Mouse (Mus musculus): ENCODE measurements around the gene Pitpnm3.

Pitpnm3 gene

DNA sequence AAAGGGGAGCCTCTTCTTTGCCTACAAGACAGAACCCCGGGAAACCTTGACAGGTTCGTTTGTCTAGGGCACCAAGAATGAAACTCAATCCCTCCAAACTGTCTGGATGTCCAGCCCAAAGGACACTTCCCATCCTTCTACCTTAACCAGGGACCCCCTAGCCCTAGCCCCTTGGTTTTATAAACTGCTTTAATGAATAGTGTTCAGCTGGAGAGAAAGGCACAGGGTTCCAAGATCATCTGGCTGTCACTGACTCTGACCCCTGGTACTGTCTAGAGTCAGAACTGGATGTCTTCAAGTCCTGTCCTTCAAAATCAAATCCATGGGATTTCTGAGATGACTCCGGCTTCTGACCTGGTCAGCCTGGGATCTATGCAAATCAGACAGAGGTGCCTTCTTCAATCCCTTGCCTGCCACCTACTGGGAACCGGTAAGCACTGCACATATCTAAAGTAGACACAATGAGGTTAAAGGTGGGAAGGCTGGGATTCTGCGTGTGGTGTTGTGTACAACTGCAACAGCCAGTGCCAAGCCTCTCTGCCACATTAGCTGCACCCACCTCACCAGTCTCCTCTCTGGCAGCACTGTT lies 111.3 kb downstream of the Pitpnm3 start:
- DNase-seq (ENCODE audit: extremely low spot score, low read depth, low spot score): peak; percentile 41

DNA sequence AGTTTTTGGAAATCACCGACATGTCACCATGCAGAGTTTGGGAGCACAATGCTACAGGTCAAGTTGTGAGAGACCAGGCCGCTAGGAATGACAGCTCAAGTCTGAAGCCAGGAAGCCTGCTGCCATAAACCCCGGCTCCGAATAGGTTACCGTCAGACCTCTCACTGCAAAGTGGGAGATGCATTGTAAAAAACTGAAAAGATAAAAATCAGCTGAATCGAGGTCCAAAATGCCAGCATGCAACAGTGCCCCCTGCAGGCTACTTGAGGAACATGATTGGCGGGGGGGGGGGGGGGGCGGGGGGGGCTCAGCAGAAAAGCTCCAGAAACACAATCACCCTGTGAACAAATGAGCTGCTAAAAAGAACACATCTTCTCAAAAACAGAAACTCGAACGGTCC lies 112.0 kb downstream of the Pitpnm3 start:
- no peak for DNase-seq (ENCODE audit: extremely low spot score, low read depth, low spot score)

DNA sequence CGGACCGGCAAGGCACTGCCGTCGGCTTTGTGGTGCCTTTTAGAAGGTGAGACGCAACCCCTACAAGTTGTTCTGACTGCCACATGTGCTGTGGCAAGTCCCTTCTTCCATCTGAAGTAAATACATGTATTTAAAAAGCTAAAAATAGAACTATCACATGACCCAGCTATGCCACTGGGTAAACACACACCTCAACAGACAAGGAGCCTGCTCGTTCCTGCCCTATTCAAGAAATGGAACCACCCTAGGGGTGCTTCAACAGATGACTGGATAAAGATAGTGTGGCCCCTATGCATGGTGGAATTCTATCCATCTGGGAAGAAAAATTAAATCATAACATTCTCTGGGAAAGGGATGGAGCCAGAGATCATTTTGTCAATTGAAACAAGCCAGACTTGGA lies 112.8 kb downstream of the Pitpnm3 start:
- DNase-seq (ENCODE audit: extremely low spot score, low read depth, low spot score): no peak

DNA sequence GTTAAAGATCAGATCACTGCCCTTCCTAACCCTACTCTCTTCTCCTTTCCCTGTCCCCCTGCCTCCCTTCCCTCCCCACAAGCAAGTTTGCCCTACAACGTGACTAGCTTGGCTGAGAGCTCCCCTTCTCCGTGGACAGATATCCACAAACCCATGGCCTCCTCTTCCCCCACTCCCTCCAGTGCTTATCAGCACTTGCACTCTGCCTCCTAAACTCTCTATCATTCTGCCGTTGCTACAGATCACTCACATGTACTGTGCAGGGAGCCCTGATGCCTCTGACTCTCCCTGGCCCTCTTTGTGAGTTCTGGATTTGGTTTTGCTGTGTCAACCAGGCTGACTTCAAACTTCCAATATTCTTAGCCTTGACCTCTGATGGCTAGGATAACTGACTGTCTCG lies 114.6 kb downstream of the Pitpnm3 start:
- no peak for DNase-seq (ENCODE audit: extremely low spot score, low read depth, low spot score)

DNA sequence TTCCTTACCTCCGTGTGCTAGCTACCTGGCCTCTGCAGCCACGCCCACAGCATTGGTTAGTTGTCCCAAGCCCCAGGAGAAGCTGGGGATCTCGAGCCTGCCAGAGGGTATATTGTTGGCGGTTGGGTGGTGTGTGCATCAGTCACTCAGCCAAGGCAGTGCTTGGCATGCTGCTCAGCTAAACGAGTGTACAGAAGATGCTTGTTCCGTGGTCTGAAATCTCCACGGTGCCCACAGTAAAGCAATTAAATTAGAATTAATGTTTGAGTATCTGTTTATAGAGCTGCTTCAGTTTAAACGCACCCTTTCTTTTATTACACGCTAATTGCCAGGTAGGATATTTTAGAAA lies 118.4 kb downstream of the Pitpnm3 start:
- no peak for DNase-seq (ENCODE audit: extremely low spot score, low read depth, low spot score)

DNA sequence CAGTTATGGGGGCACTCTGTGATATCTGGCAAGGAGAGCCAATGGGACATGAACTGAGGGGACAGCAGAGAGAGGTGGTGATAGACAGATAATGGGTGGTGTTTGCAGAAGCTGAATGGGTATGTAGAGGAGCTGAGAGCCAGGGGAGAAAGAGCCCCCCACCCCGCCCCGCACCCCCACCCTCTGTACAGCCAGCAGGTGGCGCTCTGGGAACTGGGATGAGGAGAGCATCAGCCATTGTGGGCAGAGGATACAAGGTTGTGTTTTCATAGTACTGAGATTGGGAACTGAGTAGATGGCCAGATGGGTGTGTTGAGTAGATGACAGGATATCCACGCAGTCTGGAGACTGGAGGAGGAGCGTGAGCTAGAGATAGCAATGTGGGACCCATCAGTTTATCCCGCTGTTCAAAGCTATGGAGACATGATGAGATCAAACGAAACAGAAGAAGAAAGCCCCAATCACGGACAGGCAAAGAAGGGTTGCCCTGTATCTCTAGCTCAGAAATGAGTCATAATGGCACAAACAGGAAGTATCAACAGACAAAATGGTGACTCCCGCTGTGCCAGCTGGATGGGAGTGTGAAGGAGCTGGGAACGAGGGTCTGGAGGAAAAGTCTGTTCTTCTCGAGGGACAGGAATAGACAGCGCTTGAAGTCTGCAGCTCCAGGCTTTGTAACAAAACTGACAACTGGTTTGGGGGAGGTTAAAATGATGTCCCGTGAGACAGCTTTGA lies 118.9 kb downstream of the Pitpnm3 start:
- DNase-seq (ENCODE audit: extremely low spot score, low read depth, low spot score): no peak

DNA sequence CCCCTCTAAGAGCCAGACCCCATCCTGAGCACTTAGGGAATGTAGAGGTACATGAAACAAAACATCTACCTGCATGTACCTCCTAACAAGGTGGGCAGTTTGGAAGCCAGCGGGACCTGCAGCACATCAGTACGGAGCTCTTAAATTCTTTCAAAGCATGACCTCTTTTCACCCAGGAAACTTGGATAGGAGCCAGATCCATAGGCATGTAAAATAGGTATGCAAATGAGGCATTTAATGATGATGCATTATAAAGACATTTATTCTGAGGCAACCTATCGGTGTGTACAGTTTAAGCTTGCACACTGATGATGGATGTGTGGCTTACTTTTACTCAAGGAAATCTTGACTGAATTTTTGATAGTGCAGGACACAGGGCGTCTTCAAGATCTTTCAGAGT lies 120.9 kb downstream of the Pitpnm3 start:
- DNase-seq (ENCODE audit: extremely low spot score, low read depth, low spot score): no peak

DNA sequence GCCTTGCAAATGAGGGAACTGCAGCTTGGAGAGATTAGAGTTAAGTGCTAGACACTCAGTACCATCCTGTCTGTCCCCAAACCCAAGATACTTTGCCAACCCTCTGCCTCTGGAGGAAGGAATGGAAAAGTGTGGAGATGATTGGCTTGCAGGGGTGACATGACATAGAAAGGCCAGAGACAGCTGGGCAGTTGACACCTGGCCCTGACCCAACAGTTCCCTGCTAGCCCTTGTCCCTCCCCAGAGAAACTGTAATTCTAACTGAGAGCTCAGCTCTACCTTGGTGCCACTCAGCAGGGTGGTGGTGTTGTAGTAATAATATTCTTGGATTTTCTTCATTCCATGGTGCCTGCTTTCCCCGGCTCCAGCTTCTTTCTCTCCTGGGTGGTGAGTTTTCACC lies 123.6 kb downstream of the Pitpnm3 start:
- DNase-seq (ENCODE audit: extremely low spot score, low read depth, low spot score): no peak

DNA sequence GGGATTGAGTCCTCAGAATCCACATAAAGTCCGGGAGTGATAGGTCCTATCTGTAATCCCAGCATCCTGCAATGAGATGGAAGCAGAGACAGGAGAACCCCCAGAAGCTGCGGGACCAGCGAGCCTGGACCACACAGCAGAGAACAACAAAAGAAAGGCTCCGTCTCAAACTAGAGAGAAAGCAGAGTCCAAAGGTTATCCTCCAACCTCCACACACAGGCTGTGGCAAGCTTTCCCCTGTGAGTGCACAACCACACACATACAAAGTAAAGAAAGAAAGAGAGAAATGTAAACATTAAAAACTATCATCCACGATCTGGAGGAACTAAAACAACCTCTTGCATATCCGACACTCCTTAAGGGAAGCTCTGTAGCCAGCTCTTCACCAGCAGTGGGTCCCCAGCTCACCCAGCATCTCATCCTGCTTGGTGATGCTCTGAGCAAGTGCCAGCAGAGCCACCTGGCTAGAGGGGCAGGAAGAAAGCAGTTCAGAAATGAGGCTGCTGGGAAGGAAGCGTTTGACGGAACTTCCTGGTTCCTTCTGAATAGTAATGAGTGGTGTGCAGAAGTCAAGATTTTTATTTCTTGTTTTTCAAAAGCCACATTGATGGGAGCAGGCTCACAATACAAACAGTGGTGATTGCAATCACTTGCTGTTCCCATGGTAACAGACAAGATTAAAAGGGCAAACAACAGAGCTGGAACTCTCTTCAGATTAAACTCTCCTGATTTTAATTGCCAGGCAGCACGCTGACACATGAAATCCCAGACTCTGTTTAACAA lies 124.4 kb downstream of the Pitpnm3 start:
- no peak for DNase-seq (ENCODE audit: extremely low spot score, low read depth, low spot score)

DNA sequence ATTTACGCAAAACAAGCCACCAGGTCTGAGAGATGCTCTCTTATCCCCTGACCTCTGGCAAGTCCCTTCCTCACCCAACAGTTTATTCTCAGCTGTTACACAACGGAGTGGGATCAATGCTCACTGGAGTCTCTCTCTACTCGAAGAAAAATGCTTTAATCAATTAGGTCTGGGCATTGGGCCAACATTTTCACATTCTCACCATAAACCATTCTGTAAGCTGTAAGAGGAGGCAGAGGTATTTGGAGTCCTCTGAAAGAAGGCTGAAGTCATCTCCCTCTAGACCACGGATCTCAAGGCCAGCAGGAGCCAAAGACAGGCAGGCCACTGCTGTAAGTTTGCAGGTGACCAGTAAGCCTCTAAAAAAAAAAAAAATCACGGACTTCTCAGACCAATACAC lies 125.2 kb downstream of the Pitpnm3 start:
- DNase-seq (ENCODE audit: extremely low spot score, low read depth, low spot score): no peak

DNA sequence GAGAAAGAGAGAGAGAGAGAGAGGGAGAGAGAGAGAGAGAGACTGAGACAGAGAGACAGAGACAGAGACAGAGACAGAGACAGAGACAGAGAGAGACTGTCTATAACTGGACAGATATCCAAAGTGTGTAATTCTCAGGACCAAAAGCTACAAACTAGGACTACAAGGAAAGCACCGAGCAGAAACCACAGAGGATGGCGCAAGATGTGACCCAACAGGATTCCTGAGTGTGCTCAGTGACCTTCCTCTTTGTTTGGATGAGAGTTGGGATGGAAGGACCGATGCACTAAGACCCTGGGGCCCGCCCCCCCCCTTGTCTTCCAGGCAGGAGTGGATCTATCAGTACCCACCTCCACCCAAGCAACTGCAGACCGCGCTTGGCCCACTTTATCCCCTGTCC lies 130.0 kb downstream of the Pitpnm3 start:
- DNase-seq (ENCODE audit: extremely low spot score, low read depth, low spot score): no peak

DNA sequence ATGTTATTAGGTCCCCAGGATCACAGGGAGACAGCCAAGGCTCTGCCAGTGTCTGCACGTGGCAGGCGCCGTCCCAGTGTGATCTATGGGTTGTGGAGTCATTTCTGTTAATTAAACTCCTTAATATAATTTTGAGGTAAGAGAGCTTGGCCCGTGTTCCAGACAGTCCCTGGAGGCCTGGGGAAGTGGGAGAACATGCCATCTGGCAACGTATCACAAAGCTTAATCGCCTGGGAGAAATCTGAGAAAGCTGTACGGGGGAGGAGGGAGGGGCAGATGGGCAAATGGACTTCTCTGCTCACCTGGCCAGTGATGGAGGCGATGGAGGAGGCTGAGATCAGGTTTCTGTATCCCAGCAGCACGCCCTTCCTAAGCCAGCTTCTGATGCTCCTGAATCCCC lies 132.4 kb downstream of the Pitpnm3 start:
- DNase-seq (ENCODE audit: extremely low spot score, low read depth, low spot score): no peak

DNA sequence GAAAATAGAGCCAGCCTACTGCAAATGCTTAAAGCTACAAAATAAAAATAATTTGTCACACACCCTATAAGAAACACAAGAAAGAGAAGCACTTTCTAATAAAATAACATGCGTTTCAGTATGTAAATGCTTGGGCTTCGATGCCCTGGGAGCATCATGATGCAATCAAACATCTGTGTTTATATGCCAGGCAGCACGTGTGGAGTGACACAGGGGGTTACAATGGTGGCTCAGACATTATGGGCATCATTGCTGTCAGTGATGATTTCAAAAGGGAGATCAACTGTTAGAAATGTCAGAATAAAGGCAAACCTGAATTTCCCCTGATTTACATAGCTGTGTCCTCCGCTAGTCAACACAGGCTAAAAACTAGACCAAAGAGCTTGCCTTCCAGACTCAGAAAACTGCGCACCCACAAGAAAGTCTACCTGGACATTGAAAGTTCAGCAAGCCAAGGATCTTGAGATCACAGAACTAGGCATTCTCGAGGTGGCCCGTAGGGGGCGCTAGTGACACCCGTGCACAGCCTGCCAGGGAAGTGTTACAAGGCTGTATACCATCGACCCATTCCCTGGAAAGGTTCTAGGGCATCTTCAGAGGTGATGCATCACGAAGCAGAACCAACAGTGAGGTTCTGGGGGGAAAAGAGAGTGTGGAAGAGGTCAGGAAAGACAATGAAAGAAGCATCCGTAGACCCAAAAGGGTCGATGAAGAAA lies 133.3 kb downstream of the Pitpnm3 start:
- no peak for DNase-seq (ENCODE audit: extremely low spot score, low read depth, low spot score)

DNA sequence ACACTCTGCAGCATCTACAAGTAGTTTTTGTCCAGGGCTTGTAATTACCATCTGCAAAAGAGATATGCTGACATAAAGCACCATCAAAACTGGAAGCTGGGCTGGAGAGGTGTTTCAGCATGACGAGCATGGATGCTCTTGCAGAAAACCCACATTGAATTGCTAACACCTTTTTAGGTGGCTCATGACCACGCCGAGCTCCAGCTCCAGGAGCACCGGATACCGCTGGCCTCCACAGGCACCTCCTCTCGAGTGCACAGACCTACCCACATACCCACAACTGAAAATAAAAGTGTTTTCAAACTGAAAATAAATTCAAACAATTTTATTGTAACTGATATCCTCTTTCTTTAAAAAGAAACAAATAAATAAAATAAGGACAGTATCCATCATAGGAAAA lies 135.4 kb downstream of the Pitpnm3 start:
- no peak for DNase-seq (ENCODE audit: extremely low spot score, low read depth, low spot score)

All from hindlimb bud, embryonic 11.5 days (tissue).